In genomic region chr2:166085780-166086179, GRCm38 (mm10) we compare ENCODE assay signal across 8 mouse cellular contexts.
"Had no signal": no experiment of that assay in that cellular context is flagged by ENCODE, and none has a peak within 500 bp of the region (broad histone marks: within the 10 kb centered on the region; RNA-seq: fewer than 3 reads in every experiment).

No protein-coding gene starts in this region.

- H3K27ac ChIP-seq: left cerebral cortex, adult 2 months; limb, embryonic 13.5 days; liver, embryonic 13.5 days; macrophage; midbrain, embryonic 13.5 days had no signal

- H3K9ac ChIP-seq: limb, embryonic 13.5 days; liver, embryonic 13.5 days; lung, embryonic 14.5 days; midbrain, embryonic 13.5 days had no signal

- H3K36me3 ChIP-seq: liver, embryonic 13.5 days had no signal

- H3K4me3 ChIP-seq: left cerebral cortex, adult 2 months; limb, embryonic 13.5 days; liver, embryonic 13.5 days; midbrain, embryonic 13.5 days had no signal

- H3K27me3 ChIP-seq: limb, embryonic 13.5 days; liver, embryonic 13.5 days; midbrain, embryonic 13.5 days had no signal

- H3K4me2 ChIP-seq: limb, embryonic 13.5 days; liver, embryonic 13.5 days; lung, embryonic 14.5 days; midbrain, embryonic 13.5 days had no signal

- H3K9me3 ChIP-seq: limb, embryonic 13.5 days; liver, embryonic 13.5 days; midbrain, embryonic 13.5 days had no signal

- DNase-seq: layer of hippocampus, postnatal 36 days; liver, embryonic 13.5 days; lung, embryonic 14.5 days had no signal

- ATAC-seq: lung, postnatal 0 days; midbrain, embryonic 13.5 days had no signal
